Mouse (Mus musculus) retina, embryonic 14.5 days (tissue): ENCODE measurements around the gene Spef2.
A peak's percentile ranks its signal among the peaks of the same experiment; 100 is the strongest.
"Not testable (repeated sequence)": the region's sequence is repeated elsewhere in the genome, so short reads cannot be mapped to it uniquely, and the experiment has no call there.

ENCODE experiments used
- DNase-seq: peaks from one replicate; pipeline ENCODE4 v3.0.0-alpha.2; 2015; ENCODE audit warnings: low spot score

Gene Spef2

DNA sequence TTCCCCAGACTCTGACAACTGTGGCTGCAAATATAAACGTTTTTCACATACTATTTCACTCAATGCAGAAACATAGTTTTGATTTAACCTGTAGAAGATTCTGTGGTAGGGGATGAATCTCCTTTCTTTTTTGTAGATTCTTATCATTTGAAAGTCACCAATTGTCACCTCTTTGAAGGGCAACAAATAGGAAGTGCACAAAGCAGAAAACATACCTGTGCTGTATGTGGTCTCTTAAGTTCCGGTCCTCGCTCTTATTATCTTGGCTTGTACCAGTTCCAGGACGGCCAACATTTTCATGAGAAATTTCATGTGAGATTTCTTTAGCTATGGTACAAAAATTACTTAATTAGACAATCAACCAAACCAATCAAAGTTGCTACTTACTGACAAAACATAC is 80.1 kb downstream of the Spef2 start:
- DNase-seq = no peak

DNA sequence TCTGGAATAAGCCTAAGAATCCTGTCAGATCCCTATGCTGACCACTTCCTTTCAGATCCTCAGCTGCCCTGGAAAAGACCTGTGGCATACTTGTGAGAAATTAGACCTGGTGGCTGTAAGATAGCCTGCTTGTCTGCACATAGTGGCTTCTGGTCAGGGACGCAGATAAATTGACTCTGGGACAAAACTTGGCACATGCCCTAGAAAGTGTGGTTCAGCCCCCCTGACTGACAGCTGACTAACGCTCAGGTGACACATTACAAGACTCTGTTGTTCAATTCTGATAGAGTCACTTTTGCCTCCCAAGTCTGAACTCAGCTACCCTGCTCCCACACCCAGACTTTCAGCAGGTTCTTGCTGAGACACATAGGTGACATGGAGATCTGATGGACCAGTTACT is 83.7 kb downstream of the Spef2 start:
- DNase-seq = not testable (repeated sequence)

DNA sequence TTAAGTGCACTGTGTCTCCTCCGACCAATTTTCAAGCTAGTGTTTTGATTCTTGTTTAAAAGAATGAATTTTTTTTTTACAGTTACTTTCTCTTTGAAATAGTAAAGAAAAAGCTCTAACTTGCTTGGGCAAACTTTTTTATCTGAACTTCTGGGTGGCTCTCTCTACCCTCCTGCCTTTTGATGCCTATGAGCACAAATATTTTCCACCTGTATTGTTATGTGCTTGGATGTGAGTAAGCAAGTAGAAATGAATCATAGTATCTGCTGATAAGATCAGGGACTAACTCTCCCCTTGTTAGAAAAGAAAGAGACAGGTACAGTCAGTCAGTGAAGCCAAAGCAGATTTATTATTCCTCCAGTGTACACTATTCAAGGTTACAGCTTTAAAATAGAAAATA is 87.5 kb downstream of the Spef2 start:
- no peak for DNase-seq

DNA sequence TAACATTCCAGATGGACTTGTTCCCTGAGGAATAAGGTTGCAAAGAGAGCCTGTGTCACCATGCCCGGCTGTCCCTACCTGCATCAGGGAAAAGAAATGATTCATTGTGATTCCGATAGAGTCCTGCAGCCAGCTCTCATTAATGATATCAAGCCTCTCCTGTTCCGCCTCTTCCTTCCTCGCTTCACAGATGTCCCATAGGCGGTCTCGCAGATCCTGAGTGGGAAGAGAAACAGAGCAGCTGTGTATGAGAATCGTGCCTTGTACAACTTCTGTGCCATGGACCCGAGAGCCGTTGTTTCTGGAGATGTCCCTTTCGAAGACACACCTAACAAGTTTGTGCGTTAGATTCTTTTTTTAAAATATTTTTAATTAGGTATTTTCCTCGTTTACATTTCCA is 114.2 kb downstream of the Spef2 start:
- DNase-seq = no peak

DNA sequence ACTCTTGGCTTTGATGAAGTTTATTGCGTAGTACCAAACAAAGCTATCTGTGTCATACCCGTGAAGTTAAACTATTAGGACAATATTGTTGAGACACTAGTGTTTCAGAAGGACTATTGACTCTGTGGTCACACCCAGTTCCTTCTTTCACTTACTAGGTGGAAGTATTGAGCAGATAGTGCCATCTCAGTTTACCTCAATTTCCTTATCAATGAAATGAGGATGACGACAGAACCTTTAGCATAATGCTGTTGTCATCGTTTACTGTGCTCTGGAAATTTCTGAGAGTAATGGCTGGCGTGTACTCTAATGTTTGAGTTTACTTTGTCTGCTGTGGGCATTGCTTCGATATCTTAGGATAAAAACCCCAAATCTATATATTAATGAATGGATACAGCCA is 117.0 kb downstream of the Spef2 start:
- DNase-seq = no peak

DNA sequence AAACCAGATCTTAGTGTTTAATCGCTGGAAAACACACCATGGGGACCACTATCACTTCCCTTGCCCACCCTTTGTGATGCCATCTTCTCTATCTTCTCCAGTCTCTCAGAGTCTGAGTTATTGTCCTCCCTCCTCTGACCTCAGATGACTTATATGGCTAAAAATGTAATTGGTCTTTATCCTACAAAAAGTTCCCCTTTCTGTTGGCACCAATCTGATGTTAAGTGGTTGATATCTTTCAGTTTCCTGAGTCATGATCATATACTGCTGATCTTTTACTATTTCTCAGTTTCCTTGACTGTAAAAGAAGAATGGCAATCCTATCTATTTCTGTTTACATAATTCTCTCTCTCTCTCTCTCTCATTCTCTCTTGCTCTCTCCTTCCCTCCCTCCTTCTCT is 119.0 kb downstream of the Spef2 start:
- DNase-seq = no peak

DNA sequence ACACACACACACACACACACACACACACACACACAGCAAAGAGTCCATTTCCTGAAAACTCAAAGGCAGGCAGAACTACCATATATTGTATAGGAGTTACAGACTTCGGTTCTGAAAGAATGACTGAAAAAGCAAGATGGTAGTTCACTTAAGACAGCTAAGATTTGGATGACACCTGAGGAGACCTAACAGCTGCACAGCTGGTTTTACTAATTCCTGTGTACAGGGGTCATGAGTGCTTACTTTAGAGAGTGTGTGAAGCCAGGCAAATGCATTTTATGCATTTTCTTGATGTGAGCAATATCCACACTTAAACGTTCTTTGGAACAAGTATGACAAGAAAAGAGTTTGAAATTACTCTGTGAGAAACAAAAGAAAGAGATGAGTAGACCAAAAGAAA is 124.0 kb downstream of the Spef2 start:
- no peak for DNase-seq

DNA sequence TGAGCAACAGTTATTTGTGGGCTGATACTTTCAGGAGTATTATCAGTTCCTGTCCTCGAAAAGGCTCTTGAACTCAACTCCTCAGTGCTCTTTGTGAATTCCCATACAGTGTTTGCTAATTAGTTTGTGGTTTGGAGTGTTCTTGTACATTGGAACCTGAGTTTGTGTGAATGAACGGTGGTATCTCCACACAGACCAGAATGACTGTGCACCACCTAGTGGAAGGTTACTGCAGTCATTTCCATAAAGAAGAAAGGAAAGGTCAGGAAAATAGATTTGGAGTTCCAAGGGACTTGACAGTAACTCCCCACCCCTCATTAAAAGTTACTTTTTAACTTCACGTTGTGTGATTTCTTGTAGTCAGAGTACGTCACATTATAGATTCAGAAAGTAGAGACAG is 140.5 kb downstream of the Spef2 start:
- DNase-seq = peak; percentile 12

DNA sequence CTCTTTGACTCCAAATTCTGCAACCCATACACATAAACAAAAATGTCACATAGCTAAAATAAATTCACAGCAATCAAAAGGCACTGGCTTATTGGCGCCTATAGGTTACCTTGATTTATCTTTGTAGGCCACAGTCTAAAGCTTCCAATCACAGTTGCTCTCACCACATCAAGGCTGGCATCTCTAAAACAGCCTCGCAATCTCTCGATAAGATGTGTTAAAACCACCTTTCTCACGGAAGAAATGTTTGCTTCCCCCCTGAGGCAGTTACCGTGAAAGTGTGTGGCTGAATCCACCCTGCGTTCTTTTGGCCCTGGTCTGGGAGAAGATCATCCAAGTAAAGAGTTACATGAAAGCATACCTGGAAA is 148.6 kb downstream of the Spef2 start:
- DNase-seq = no peak

DNA sequence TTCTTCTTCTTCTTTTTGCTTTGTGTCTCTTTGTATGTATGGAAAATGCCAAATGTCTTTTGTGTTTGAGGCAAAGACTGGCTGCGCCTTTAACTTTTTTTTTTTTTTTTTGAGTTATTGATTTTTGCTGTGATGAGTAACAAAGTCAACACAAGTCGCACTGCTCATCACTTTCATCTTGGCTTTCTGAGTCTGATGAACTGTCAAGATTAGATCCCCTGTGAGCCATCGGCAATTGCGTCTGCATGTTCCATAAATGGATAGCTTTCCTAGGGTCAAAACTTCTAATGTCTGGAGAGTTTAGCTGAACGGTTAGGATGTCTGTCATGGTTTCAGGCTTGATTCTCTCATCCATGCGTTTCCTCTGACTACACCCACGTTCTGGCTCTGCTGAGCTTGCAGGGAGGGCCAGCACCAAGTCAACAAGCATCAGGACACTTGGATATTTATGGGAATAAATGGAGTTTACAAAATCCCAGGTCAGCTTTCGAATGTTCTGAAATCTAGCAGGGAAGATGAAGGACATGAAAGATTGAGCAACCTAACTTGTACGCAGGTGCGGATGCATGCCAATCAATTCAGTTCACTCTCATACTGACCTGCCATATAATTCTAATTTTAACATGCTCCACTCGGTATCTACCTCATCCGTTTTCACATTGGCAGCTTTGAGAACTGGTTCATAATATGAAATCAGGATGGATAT is 149.1 kb downstream of the Spef2 start:
- no peak for DNase-seq

DNA sequence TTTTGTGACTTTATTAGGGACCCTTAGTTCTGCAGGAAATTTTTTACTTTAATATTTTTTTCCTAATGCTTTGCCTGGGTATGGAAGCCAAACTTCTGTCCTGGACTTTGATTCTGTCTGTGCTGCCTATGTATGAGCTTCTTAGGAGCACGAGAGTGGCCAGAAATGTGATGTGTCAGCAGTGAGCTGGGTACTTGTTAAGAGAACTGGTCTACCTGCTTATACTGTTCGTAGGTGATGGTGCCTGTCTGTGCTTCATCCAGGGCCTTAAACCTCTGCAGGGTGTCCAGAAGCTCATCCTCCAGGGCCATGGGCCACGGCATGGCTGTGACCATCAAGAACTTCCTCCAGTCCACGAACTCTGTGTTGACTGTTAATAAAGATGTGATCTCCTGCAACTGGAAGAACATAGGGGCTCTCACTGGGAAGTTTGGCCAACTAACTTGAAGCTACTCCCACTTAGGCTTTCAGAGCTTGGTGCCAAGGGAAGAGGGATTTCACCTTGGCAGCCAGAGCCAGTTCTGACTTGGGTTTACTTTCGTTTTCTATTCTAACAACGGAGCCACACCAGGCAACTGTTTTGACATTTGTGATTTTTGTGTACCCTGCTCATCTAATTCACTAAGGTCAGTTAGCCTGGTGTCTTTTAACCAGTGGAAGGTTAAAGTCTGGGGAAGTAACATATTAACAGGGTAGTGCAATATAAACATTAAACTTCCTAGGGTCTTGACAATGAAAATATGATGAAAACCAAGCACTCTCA is 152.2 kb downstream of the Spef2 start:
- no peak for DNase-seq

DNA sequence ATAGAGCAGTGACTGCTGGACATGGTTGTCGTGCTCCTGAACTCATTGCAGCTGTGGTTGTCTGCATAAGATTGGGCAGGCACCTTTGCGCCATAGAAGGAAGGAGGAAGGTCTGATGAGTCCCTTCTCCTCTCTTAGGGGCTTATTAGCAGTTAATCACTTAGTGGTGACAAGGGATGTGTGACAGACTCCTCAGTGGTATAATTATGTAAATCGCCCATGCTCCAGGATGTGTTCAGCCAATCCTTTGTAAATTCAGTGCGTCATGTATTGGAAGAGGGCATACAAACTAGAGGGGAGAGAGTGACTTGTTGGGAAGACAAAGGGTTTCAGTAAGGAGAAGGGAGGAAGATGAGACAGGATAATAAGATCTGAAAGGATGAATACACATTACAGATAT is 158.7 kb downstream of the Spef2 start:
- no peak for DNase-seq

DNA sequence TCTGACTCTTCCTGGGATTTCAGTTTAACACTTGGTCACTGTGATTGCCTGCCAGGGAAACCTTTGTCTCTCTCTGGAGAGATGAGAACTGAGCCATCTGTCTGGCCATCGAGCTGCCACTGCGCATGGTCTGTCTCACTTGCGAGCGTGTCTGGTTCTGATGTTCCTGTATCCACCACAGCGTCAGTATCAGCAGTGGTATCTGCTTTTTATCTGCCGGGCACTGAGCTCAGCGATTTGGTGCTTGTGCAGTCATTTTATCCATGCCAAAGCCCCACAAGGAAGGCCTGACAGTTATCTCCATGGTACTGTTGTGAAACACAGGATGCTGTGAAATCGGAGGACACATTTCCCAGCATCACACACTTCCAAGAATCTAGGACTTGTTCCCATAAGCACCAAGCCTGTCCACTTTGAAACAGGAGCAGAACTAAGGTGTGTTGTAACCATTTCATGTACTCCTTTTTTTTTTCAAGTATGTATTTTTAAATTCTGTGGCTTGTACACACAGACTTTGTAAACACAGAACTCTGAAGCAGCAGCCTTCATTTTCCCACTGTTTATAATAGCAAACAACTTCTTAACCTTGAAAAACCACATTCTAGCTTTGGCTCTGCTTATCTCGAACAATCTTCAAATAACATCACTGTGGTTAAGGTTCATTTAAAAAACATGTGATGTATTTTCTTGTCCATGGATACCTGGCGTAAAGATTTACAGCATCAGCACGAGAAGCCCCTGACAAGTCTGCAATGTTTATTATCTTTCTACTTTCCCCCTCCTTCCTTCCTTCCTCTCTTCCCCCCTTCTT is 168.0 kb downstream of the Spef2 start:
- no peak for DNase-seq

DNA sequence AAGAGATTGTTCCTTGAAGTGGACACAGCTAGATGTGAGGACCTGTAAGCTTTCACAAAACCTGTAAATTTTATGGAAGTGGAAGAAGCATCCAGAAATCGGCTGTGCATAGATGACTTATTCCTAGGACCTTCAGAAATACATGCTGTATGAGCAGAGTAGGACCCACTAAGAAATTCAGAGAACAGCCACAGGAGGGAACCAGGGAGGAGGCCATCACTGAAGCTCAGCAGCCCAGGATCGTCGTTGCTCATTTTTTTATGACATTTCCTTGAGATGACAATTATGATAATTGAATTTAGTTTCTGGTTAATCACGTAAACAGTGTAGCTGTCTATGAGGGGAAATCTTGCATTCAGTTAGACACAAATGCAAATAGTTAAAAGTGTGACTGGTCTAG is 171.4 kb downstream of the Spef2 start:
- no peak for DNase-seq

DNA sequence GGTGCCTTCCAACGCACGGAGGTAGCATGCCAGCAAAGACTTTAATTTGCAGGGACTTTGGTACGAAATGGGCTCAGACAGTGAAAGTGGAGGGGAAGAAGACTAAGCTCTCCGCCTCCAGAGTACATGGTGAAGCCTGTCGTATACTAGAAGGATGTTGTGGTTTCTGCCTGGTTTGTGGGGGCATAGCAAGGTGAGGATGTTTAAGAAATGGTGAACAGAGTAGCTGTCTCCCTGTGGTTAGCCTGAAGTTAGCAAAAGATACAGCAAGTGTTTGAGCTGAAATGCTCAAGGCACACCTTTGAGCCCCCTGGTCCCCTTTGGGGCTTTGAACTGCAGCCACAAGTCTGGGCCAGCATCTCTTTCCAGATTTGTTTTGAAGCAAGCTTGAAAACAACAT is 173.9 kb downstream of the Spef2 start:
- DNase-seq = no peak

DNA sequence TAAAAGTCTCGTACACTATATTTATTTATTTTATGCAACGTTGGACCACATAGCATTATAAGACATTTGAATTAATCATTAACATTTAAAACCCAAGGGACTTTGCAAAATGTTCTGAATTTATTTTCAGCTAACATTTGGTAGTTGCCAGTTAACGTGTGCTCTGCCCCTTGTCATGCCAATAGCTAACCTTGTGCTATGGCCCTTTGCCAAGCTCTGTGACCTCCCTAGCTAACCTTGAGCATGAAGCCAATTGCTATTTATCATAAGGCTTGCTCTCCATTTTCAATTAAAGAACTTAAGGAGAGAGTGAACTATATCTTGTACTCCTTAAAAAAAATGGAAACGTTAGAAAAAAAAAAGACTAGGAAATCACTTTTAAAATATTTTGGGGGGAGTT is 175.3 kb downstream of the Spef2 start:
- DNase-seq = no peak

DNA sequence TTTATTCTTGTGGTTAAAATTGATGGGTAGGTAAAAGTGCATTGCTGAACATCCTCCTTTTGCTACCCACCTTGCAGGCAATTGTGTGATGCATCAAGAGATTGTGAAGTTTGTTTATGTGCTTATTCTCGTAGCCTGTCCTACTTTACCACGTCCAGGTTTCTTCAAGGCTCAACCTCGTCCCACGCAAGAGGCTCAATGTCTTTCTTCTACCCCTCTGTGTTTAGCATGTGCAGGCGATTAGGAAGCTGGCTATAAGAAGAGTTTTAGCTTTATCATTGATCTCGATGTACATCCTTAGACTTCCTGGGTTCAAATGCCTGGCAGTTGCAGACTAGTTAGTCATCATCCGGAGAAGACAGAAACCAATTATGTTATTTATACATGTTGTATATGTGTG is 176.0 kb downstream of the Spef2 start:
- DNase-seq = no peak

DNA sequence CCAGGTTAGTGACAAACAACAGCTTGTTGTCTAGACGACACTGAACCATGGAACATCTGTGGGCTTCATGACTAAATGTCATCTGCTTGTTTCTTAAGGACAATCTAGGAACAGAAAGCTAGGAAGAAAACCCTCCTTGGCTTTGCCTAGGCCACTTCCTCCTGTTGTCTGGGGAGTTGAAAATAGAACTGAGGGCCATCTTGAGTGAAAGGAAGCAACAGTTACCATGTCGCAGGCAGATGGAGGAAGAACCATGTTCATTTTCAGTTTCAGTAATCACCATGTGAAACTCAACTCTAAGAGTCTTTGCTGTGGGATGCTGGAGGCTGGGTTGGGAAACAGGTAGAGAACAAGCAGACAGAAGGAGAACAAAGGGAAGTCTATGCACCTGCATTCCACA is 176.8 kb downstream of the Spef2 start:
- DNase-seq = no peak

DNA sequence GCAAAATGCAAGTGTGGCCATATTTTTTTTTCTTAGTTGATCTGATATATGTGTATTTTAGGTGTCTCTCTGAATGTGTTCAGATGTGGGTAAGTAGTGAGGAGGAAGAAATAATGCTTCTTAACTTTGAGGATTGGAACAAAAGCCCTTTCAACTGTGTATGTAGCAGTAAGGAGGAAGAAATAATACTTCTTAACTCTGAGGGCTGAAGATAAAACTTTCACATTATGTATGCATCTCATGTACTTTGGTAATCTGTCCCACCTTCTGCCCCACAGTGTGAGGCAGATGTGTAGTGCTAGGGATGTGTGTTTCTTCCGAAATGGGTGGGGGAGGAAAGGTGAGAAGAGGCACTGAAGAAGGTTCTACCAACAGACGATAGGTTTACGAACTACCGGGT is 181.4 kb downstream of the Spef2 start:
- DNase-seq = no peak

DNA sequence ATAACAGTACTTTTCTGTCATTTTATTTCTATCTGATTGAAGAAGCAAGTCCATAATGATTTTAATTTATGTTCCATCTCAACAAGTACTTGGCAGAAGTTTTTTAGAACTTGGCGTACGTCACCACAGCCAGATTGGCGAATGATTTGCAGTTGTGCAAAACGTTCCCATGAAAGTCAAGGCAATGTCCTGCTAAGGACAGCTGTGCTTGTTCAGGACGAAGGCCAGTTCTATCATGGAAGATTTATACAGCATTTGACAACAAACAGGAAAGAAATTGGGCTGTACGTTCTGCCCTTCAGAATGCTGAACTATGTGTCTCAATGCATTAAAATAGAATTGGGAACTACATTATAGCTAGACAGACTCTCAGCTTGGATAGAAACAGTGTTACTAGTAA is 183.3 kb downstream of the Spef2 start:
- no peak for DNase-seq

DNA sequence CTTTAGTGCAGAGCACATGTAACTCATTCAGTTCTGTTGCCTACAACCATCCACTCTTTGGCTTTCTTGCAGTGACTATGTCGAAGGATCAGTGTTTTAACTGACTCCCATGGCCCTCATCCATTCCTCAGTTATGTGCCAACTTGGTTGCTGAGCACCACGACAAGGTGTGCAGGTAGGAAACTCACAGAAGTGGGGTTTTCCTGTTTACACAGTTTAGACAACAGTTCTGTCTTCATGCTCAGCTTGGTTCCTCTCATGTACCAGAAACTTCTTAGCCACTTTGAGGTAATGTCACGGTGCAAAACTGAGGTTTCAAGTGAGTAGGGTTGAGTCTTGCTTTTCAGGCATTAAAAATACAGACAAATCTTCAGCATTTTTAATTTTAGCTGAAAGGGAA is 184.5 kb downstream of the Spef2 start:
- no peak for DNase-seq

DNA sequence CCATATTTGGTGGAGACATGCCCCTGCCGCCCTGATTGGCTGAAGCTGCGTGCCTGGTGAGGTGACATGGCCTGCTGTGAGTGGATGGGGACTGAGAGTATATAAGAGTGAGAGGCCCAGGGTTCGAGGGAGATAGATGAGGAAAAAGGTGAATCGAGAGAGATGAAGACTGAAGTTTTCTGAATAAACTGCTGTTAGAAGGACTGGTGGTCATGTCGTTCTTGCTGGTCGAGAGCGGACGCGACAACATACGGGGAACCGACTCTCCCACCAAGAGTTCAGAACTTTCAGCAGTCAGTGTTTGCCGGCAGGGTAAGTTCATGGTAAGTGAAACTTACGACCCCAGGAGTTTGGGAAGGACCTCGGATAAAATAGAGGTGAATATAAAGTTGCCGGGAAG is 191.4 kb downstream of the Spef2 start:
- DNase-seq = not testable (repeated sequence)

DNA sequence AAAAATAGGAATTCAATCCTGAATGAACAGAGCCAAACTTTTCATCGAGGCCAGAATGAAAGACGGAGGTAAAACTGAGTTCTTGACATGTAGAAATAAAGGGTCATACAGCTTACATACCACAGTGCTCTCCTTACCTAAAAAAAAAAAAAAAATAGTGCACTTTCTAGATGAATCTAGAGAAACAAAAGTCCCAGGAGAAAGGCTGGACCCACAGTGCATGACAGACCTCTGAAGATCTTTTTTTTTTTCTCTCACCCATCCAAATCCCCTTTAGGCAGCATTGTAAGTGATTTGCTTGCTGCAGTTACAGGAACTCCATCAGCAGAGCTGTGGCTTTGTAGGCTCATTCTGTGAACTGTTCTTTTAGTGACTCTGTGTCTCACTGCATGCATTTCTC is 199.7 kb downstream of the Spef2 start:
- no peak for DNase-seq
